Mouse (Mus musculus): ENCODE measurements around the gene Slc50a1.

Gene Slc50a1

GRCm38 (mm10) chr3:89270051-89270755, at the start of gene Slc50a1:
Slc50a1 (minus strand) TSS chr3:89270570.
- DNase-seq = peak; percentile 99

GRCm38 (mm10) chr3:89319591-89320350, 49.4 kb upstream of the Slc50a1 start:
- DNase-seq = peak; percentile 81

GRCm38 (mm10) chr3:89318971-89319590, 48.7 kb upstream of the Slc50a1 start:
- DNase-seq = peak; percentile 90

- DNase-seq = peak; percentile 90
Observed at GRCm38 (mm10) chr3:89318316-89318715, 47.9 kb upstream of the Slc50a1 start.

- no peak for DNase-seq
Observed at GRCm38 (mm10) chr3:89317246-89317645, 46.9 kb upstream of the Slc50a1 start.

- peak; percentile 98 for DNase-seq
Observed at GRCm38 (mm10) chr3:89316833-89317232, 46.5 kb upstream of the Slc50a1 start.

- DNase-seq = no peak
Observed at GRCm38 (mm10) chr3:89315930-89316831, 45.8 kb upstream of the Slc50a1 start.

- DNase-seq = peak; percentile 97
Observed at GRCm38 (mm10) chr3:89315195-89315929, 45.0 kb upstream of the Slc50a1 start.

GRCm38 (mm10) chr3:89314791-89315190, 44.4 kb upstream of the Slc50a1 start:
- peak; percentile 95 for DNase-seq

GRCm38 (mm10) chr3:89314340-89314739, 44.0 kb upstream of the Slc50a1 start:
- DNase-seq = no peak

- DNase-seq = peak; percentile 95
Observed at GRCm38 (mm10) chr3:89308089-89308488, 37.7 kb upstream of the Slc50a1 start.

GRCm38 (mm10) chr3:89305551-89306325, 35.4 kb upstream of the Slc50a1 start:
- no peak for DNase-seq

GRCm38 (mm10) chr3:89305105-89305504, 34.7 kb upstream of the Slc50a1 start:
- no peak for DNase-seq

GRCm38 (mm10) chr3:89304440-89304839, 34.1 kb upstream of the Slc50a1 start:
- DNase-seq = no peak

GRCm38 (mm10) chr3:89300514-89300913, 30.1 kb upstream of the Slc50a1 start:
- DNase-seq = no peak

- no peak for DNase-seq
Observed at GRCm38 (mm10) chr3:89300071-89300470, 29.7 kb upstream of the Slc50a1 start.

- DNase-seq = peak; percentile 89
Observed at GRCm38 (mm10) chr3:89299499-89299898, 29.1 kb upstream of the Slc50a1 start.

GRCm38 (mm10) chr3:89298908-89299307, 28.5 kb upstream of the Slc50a1 start:
- no peak for DNase-seq

GRCm38 (mm10) chr3:89296761-89297396, 26.5 kb upstream of the Slc50a1 start:
- DNase-seq = no peak

GRCm38 (mm10) chr3:89295685-89296230, 25.4 kb upstream of the Slc50a1 start:
- DNase-seq = no peak

All from heart, adult 11 months (tissue).